In genomic region chr19:61057581-61057980, GRCm38 (mm10) we compare ENCODE assay signal across 10 mouse cellular contexts.
DNase-seq lines count a peak whose midpoint lies in the region; ATAC-seq lines count a peak whose summit lies in the region.
"Had no signal": no experiment of that assay in that cellular context is flagged by ENCODE, and none has a peak within 500 bp of the region (broad histone marks: within the 10 kb centered on the region; RNA-seq: fewer than 3 reads in every experiment).

No protein-coding gene starts in this region.

- peak; percentile 65 to 71 for DNase-seq in heart, adult 18-20 months
- DNase-seq in embryonic facial prominence, embryonic 10.5 days (ENCODE audit: low spot score): peak; percentile 56
- DNase-seq in kidney, postnatal 14 days: peak; percentile 87
- DNase-seq in mesoderm, embryonic 11.5 days (ENCODE audit: low read depth, low spot score): peak; percentile 49
- DNase-seq in left cerebral cortex, adult 8-10 months (ENCODE audit: low spot score in 2 of 2): no peak
- no peak for DNase-seq in right cerebral cortex, postnatal 14 days

- ATAC-seq in heart, embryonic 11.5 days (replicated peaks; ENCODE audit: insufficient number of reproducible peaks, low FRiP score, low TSS enrichment): no peak; the same call in 1 of the 2 replicates
- ATAC-seq in inflammation-experienced regulatory T-cells, adult 6 months: no peak
- ATAC-seq: forebrain, embryonic 15.5 days had no signal

- H3K9ac ChIP-seq in heart, embryonic 11.5 days (ENCODE audit: low read depth, low read length): no peak overlapping the region
- H3K9ac ChIP-seq: forebrain, embryonic 15.5 days; limb, embryonic 13.5 days had no signal

- H3K4me2 ChIP-seq in heart, embryonic 11.5 days: no peak overlapping the region
- H3K4me2 ChIP-seq: forebrain, embryonic 15.5 days; limb, embryonic 13.5 days had no signal

- no peaks in the 10 kb centered on the region for H3K36me3 ChIP-seq in heart, embryonic 11.5 days (ENCODE audit: control insufficient read depth, insufficient read depth, low read length)
- no peaks in the 10 kb centered on the region for H3K36me3 ChIP-seq in embryonic facial prominence, embryonic 10.5 days (replicated peaks)
- H3K36me3 ChIP-seq: forebrain, embryonic 15.5 days had no signal

- H3K27me3 ChIP-seq in heart, embryonic 11.5 days (ENCODE audit: control insufficient read depth, insufficient read depth, low read length): no peaks in the 10 kb centered on the region
- H3K27me3 ChIP-seq in embryonic facial prominence, embryonic 10.5 days (replicated peaks; ENCODE audit: low read depth, poor library complexity, severe bottlenecking): no peaks in the 10 kb centered on the region
- H3K27me3 ChIP-seq: forebrain, embryonic 15.5 days; limb, embryonic 13.5 days had no signal

- H3K4me3 ChIP-seq in heart, embryonic 11.5 days (ENCODE audit: low read depth, low read length): no peak overlapping the region
- H3K4me3 ChIP-seq in embryonic facial prominence, embryonic 10.5 days: no peak overlapping the region
- H3K4me3 ChIP-seq: forebrain, embryonic 15.5 days; limb, embryonic 13.5 days had no signal

- whole genome bisulfite sequencing in heart, embryonic 11.5 days (ENCODE audit: insufficient replicate concordance): 27% methylated on average over 3 of the region's 3 CpGs
- WGBS in embryonic facial prominence, embryonic 10.5 days: 14% methylated on average over 3 of the region's 3 CpGs

- H3K9me3 ChIP-seq in heart, embryonic 11.5 days (replicated peaks; ENCODE audit: control insufficient read depth, low read length): no peaks in the 10 kb centered on the region
- no peaks in the 10 kb centered on the region for H3K9me3 ChIP-seq in embryonic facial prominence, embryonic 10.5 days
- H3K9me3 ChIP-seq: forebrain, embryonic 15.5 days had no signal

- 0 out of 2 replicates have a peak, but pooled peaks cover 5% of the 10 kb centered on the region for H3K4me1 ChIP-seq in heart, embryonic 11.5 days (ENCODE audit: control insufficient read depth, insufficient read depth, low read length)
- H3K4me1 ChIP-seq in embryonic facial prominence, embryonic 10.5 days: peaks cover 33% of the 10 kb centered on the region
- H3K4me1 ChIP-seq: forebrain, embryonic 15.5 days; limb, embryonic 13.5 days had no signal

- H3K27ac ChIP-seq in heart, embryonic 11.5 days (ENCODE audit: low read depth, low read length): no peak overlapping the region
- H3K27ac ChIP-seq in embryonic facial prominence, embryonic 10.5 days (replicated peaks): 0 out of 2 replicates have a peak overlapping the region, but pooled peaks have one; percentile 60
- H3K27ac ChIP-seq: forebrain, embryonic 15.5 days; limb, embryonic 13.5 days had no signal

Comparison
In these comparisons a context has a peak if more than half of its experiments do, and no peak if none do; other contexts are left out.
1. DNase-seq: peak in heart, adult 18-20 months (2 of 2), embryonic facial prominence, embryonic 10.5 days (single experiment), kidney, postnatal 14 days (single experiment) and mesoderm, embryonic 11.5 days (single experiment); none in left cerebral cortex, adult 8-10 months (0 of 2) and right cerebral cortex, postnatal 14 days (single experiment).